Mouse (Mus musculus) embryo, embryonic 10.5 days (tissue): ENCODE measurements at regions not wholly inside any gene's neighbourhood (a gene's known extent, or its start where the extent isn't known, plus 50 kb on each side); places are given as distances from the start of the nearest gene placed in this dataset.

ENCODE experiments used
- DNase-seq: peaks from one replicate; pipeline ENCODE4 v3.0.0-alpha.2; 2015; ENCODE audit warnings: low spot score

GRCm38 (mm10) chr10:109185243-109185642 is 174.5 kb upstream of the Syt1 start:
- DNase-seq, result no peak

GRCm38 (mm10) chr10:109180527-109180926 is 169.7 kb upstream of the Syt1 start:
- no peak for DNase-seq

- no peak for DNase-seq
Observed at GRCm38 (mm10) chr10:109160730-109161129, 149.9 kb upstream of the Syt1 start.

- no peak for DNase-seq
Observed at GRCm38 (mm10) chr10:109155768-109156167, 145.0 kb upstream of the Syt1 start.

GRCm38 (mm10) chr10:109140421-109140938 is 129.7 kb upstream of the Syt1 start:
- DNase-seq, result no peak

GRCm38 (mm10) chr10:109136763-109137732 is 126.3 kb upstream of the Syt1 start:
- no peak for DNase-seq

GRCm38 (mm10) chr10:109134521-109134920 is 123.7 kb upstream of the Syt1 start:
- no peak for DNase-seq

GRCm38 (mm10) chr10:109132091-109132573 is 121.3 kb upstream of the Syt1 start:
- DNase-seq, result no peak

GRCm38 (mm10) chr10:109129552-109130110 is 118.8 kb upstream of the Syt1 start:
- DNase-seq, result no peak

- DNase-seq, result no peak
Observed at GRCm38 (mm10) chr10:109129068-109129467, 118.3 kb upstream of the Syt1 start.

- no peak for DNase-seq
Observed at GRCm38 (mm10) chr10:109126699-109127098, 115.9 kb upstream of the Syt1 start.

GRCm38 (mm10) chr10:109117143-109117542 is 106.4 kb upstream of the Syt1 start:
- no peak for DNase-seq

GRCm38 (mm10) chr10:109115013-109115627 is 104.3 kb upstream of the Syt1 start:
- no peak for DNase-seq

GRCm38 (mm10) chr10:109105781-109106180 is 95.0 kb upstream of the Syt1 start:
- no peak for DNase-seq

GRCm38 (mm10) chr10:109092219-109092618 is 81.4 kb upstream of the Syt1 start:
- DNase-seq, result no peak

GRCm38 (mm10) chr10:109079773-109080172 is 69.0 kb upstream of the Syt1 start:
- DNase-seq, result no peak

GRCm38 (mm10) chr10:109074218-109074617 is 63.4 kb upstream of the Syt1 start:
- no peak for DNase-seq
